Comparison of ENCODE assay signal across 21 mouse cellular contexts in the genomic region with DNA sequence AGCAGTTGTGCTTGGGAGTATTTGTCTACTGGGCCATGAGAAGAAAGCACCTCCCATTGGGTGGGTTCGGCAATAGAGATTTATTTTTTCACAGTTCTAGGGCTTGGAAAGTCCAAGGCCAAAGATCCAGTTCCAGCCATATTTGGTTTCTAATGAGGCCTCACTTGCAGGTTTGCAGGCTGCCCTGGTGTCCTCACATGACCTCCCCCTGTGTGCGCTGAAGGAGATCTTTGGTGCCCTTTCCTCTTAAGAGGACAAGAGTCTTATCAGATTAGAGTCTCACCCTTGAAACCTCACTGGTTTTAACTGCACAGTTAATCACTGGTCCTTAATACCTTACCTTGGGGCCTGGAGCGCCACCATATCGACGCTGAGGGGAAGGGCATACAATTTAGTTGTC. TPM values are rescaled to one million over a fixed set of nuclear protein-coding genes. Genes with fewer than 3 reads are reported as not detected.
DNase-seq lines count a peak whose midpoint lies in the region; ATAC-seq and TF ChIP-seq lines count a peak whose summit lies in the region.
"Had no signal": no experiment of that assay in that cellular context is flagged by ENCODE, and none has a peak within 500 bp of the region (broad histone marks: within the 10 kb centered on the region; RNA-seq: fewer than 3 reads in every experiment).

No protein-coding gene starts in this region.

- no peaks in the 10 kb centered on the region for H3K9me3 ChIP-seq in kidney, embryonic 15.5 days (replicated peaks)
- no peaks in the 10 kb centered on the region for H3K9me3 ChIP-seq in neural tube, embryonic 15.5 days (replicated peaks)
- H3K9me3 ChIP-seq: embryonic facial prominence, embryonic 13.5 days; hindbrain, embryonic 10.5 days; limb, embryonic 10.5 days had no signal

- H3K27me3 ChIP-seq in kidney, adult 2 months (replicated peaks; ENCODE audit: control insufficient read depth, insufficient read depth, low read length), result no peaks in the 10 kb centered on the region
- H3K27me3 ChIP-seq in kidney, embryonic 15.5 days, result no peaks in the 10 kb centered on the region
- H3K27me3 ChIP-seq in neural tube, embryonic 15.5 days (replicated peaks), result no peaks in the 10 kb centered on the region
- H3K27me3 ChIP-seq: embryonic facial prominence, embryonic 13.5 days; Patski had no signal

- H3K9ac ChIP-seq in kidney, embryonic 15.5 days, result no peak overlapping the region
- no peak overlapping the region for H3K9ac ChIP-seq in neural tube, embryonic 15.5 days (replicated peaks)
- H3K9ac ChIP-seq: embryonic facial prominence, embryonic 13.5 days; liver, postnatal 0 days had no signal

- no peak overlapping the region for H3K27ac ChIP-seq in kidney, adult 2 months (ENCODE audit: insufficient read depth, low read depth, low read length)
- H3K27ac ChIP-seq in kidney, embryonic 15.5 days, result no peak overlapping the region
- H3K27ac ChIP-seq in neural tube, embryonic 15.5 days (replicated peaks), result no peak overlapping the region
- H3K27ac ChIP-seq: embryonic facial prominence, embryonic 13.5 days; hindbrain, embryonic 10.5 days; limb, embryonic 10.5 days had no signal

- TF ChIP-seq CTCF in kidney, adult 2 months (conservative IDR thresholded peaks at IDR 0.05; ENCODE audit: insufficient read depth, insufficient read length, low read depth, low read length), result no peak; the same call in 1 of the 2 replicates

- WGBS in kidney, adult 2 months, result 48% methylated on average over 5 of the region's 5 CpGs
- WGBS in kidney, embryonic 15.5 days, result 47% methylated on average over 5 of the region's 5 CpGs
- WGBS in neural tube, embryonic 15.5 days, result 81% methylated on average over 5 of the region's 5 CpGs

- peaks cover 7% of the 10 kb centered on the region for H3K4me1 ChIP-seq in kidney, adult 2 months (ENCODE audit: control insufficient read depth, insufficient read depth, low read length)
- H3K4me1 ChIP-seq in kidney, embryonic 15.5 days, result peaks cover 17% of the 10 kb centered on the region
- H3K4me1 ChIP-seq in neural tube, embryonic 15.5 days, result peaks cover 28% of the 10 kb centered on the region

- no peak for TF ChIP-seq POLR2A in kidney, adult 2 months (IDR thresholded peaks at IDR 0.05; ENCODE audit: low read depth, low read length)

- peak; percentile 54 for DNase-seq in kidney, adult 2 months
- DNase-seq in kidney, adult 8-10 months, result peak; percentile 35 to 63
- DNase-seq in kidney, postnatal 14 days, result peak; percentile 44
- DNase-seq in skeletal muscle tissue, adult 2 months (ENCODE audit: low read depth, low spot score), result peak; percentile 14
- no peak for DNase-seq in layer of hippocampus, adult 9-10 months (ENCODE audit: low spot score)
- DNase-seq in frontal cortex, postnatal 14 days (ENCODE audit: low spot score in 2 of 2), result no peak
- DNase-seq: cerebellum, postnatal 10 days; gastrocnemius, postnatal 36 days; liver, postnatal 0 days; thymus, adult 2 months had no signal

- no peak overlapping the region for H3K4me3 ChIP-seq in kidney, adult 2 months (ENCODE audit: insufficient read depth, low read depth, low read length)
- no peak overlapping the region for H3K4me3 ChIP-seq in kidney, embryonic 15.5 days (replicated peaks)
- H3K4me3 ChIP-seq in neural tube, embryonic 15.5 days (replicated peaks), result no peak overlapping the region
- H3K4me3 ChIP-seq: embryonic facial prominence, embryonic 13.5 days; hindbrain, embryonic 10.5 days; limb, embryonic 10.5 days had no signal

- no peaks in the 10 kb centered on the region for H3K36me3 ChIP-seq in kidney, adult 2 months (ENCODE audit: control insufficient read depth, insufficient read depth, low read length)
- H3K36me3 ChIP-seq in kidney, embryonic 15.5 days, result no peaks in the 10 kb centered on the region
- H3K36me3 ChIP-seq in neural tube, embryonic 15.5 days, result no peaks in the 10 kb centered on the region
- H3K36me3 ChIP-seq: embryonic facial prominence, embryonic 13.5 days; hindbrain, embryonic 10.5 days; limb, embryonic 10.5 days had no signal

- no peak for ATAC-seq in kidney, embryonic 15.5 days (replicated peaks; ENCODE audit: low FRiP score)
- ATAC-seq in neural tube, embryonic 15.5 days (ENCODE audit: low FRiP score), result no peak
- ATAC-seq: forebrain, embryonic 14.5 days; liver, postnatal 0 days; Patski had no signal

- no peak overlapping the region for H3K4me2 ChIP-seq in kidney, embryonic 15.5 days
- H3K4me2 ChIP-seq in neural tube, embryonic 15.5 days, result no peak overlapping the region
- H3K4me2 ChIP-seq: embryonic facial prominence, embryonic 13.5 days had no signal

RNA-seq across cellular contexts. Expression of gene 1700024P04Rik, which starts 40.9 kb away (rescaled TPM):
- not detected in 2 replicates for polyA plus RNA-seq in kidney, adult 2 months (2012; rRNA removed)
- not detected in 2 replicates for polyA plus RNA-seq in kidney, embryonic 15.5 days (2015; fragmentation: Nextera tagmentation; extraction: Ambion mirVana)
- not detected in 2 replicates for polyA plus RNA-seq in neural tube, embryonic 15.5 days (2015; fragmentation: Nextera tagmentation; extraction: Ambion mirVana)
- polyA plus RNA-seq: brain, embryonic 14.5 days; embryonic facial prominence, embryonic 13.5 days; forebrain, embryonic 14.5 days; heart, embryonic 16.5 days; hindbrain, embryonic 10.5 days; limb, embryonic 10.5 days; liver, adult 2 months; liver, postnatal 0 days; Patski; stomach, embryonic 16.5 days had no signal

Comparison
In these comparisons a context has a peak if more than half of its experiments do, and no peak if none do; other contexts are left out.
1. DNase-seq: peak in kidney, adult 2 months (single experiment), kidney, adult 8-10 months (2 of 2), kidney, postnatal 14 days (single experiment) and skeletal muscle tissue, adult 2 months (single experiment); none in layer of hippocampus, adult 9-10 months (single experiment) and frontal cortex, postnatal 14 days (0 of 2).